20 mouse cellular contexts compared by ENCODE assay signal in the genomic region with DNA sequence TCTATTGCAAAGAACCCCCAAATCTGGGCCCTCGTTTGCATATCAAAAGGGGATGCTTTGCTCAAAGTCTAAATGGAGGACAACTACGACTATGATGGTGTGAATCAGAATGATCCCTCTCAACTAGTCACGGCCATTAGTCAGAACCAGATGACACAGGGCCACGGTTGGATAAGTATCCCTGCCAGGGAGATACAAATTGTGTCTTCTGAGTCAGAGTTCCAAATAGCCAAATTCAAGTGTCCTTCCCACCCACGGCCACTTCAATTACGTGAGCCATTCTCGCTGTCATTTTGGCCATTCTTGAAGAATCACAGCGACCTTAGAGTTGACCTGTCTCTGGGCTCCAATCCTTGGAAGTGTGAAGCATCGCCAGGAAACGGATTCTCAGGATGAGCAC.
"Had no signal": no experiment of that assay in that cellular context is flagged by ENCODE, and none has a peak within 500 bp of the region (broad histone marks: within the 10 kb centered on the region; RNA-seq: fewer than 3 reads in every experiment).

No protein-coding gene starts in this region.

- H3K27ac ChIP-seq: kidney, postnatal 0 days; limb, embryonic 13.5 days; liver, embryonic 12.5 days; liver, embryonic 15.5 days; macrophage; midbrain, embryonic 12.5 days; midbrain, embryonic 15.5 days; neural tube, embryonic 12.5 days; neural tube, embryonic 15.5 days had no signal

- H3K9me3 ChIP-seq: limb, embryonic 13.5 days; liver, embryonic 12.5 days; liver, embryonic 15.5 days; midbrain, embryonic 12.5 days; midbrain, embryonic 15.5 days; neural tube, embryonic 12.5 days; neural tube, embryonic 15.5 days had no signal

- H3K36me3 ChIP-seq: liver, embryonic 12.5 days; liver, embryonic 15.5 days; midbrain, embryonic 12.5 days; midbrain, embryonic 15.5 days; neural tube, embryonic 12.5 days; neural tube, embryonic 15.5 days had no signal

- H3K4me3 ChIP-seq: limb, embryonic 13.5 days; liver, embryonic 12.5 days; liver, embryonic 15.5 days; midbrain, embryonic 12.5 days; midbrain, embryonic 15.5 days; neural tube, embryonic 12.5 days; neural tube, embryonic 15.5 days had no signal

- DNase-seq: kidney, postnatal 25 days; left cerebral cortex, postnatal 4 days; liver; lung, adult 2 months; lung, postnatal 14 days; right cerebral cortex, adult 18-20 months; right cerebral cortex, postnatal 14 days; right cerebral cortex, postnatal 4 days; spleen, adult 18-20 months; thymus, adult 18-20 months; thymus, postnatal 36 days had no signal

- H3K27me3 ChIP-seq: limb, embryonic 13.5 days; liver, embryonic 12.5 days; liver, embryonic 15.5 days; midbrain, embryonic 12.5 days; midbrain, embryonic 15.5 days; neural tube, embryonic 12.5 days; neural tube, embryonic 15.5 days had no signal

- H3K4me1 ChIP-seq: limb, embryonic 13.5 days; liver, embryonic 12.5 days; liver, embryonic 15.5 days; midbrain, embryonic 15.5 days; neural tube, embryonic 12.5 days; neural tube, embryonic 15.5 days had no signal
